Mouse (Mus musculus): ENCODE measurements at regions not wholly inside any gene's neighbourhood (a gene's known extent, or its start where the extent isn't known, plus 50 kb on each side); places are given as distances from the start of the nearest gene placed in this dataset.

- DNase-seq (ENCODE audit: low spot score): no peak
Measured at GRCm38 (mm10) chr13:115257345-115257744, 155.6 kb upstream of the Itga1 start.

- DNase-seq (ENCODE audit: low spot score): no peak
Measured at GRCm38 (mm10) chr13:115252541-115252940, 150.8 kb upstream of the Itga1 start.

- DNase-seq (ENCODE audit: low spot score): no peak
Measured at GRCm38 (mm10) chr13:115231981-115232380, 130.2 kb upstream of the Itga1 start.

GRCm38 (mm10) chr13:115230494-115230893, 128.7 kb upstream of the Itga1 start:
- peak; percentile 24 for DNase-seq (ENCODE audit: low spot score)

- DNase-seq (ENCODE audit: low spot score): no peak
Measured at GRCm38 (mm10) chr13:115226824-115227223, 125.1 kb upstream of the Itga1 start.

GRCm38 (mm10) chr13:115219701-115220100, 117.9 kb upstream of the Itga1 start:
- DNase-seq (ENCODE audit: low spot score): no peak

GRCm38 (mm10) chr13:115211285-115211684, 109.5 kb upstream of the Itga1 start:
- no peak for DNase-seq (ENCODE audit: low spot score)

- no peak for DNase-seq (ENCODE audit: low spot score)
Measured at GRCm38 (mm10) chr13:115210643-115211208, 109.0 kb upstream of the Itga1 start.

- DNase-seq (ENCODE audit: low spot score): no peak
Measured at GRCm38 (mm10) chr13:115209402-115210192, 107.8 kb upstream of the Itga1 start.

- DNase-seq (ENCODE audit: low spot score): no peak
Measured at GRCm38 (mm10) chr13:115206723-115207122, 105.0 kb upstream of the Itga1 start.

- no peak for DNase-seq (ENCODE audit: low spot score)
Measured at GRCm38 (mm10) chr13:115199166-115199565, 97.4 kb upstream of the Itga1 start.

- DNase-seq (ENCODE audit: low spot score): no peak
Measured at GRCm38 (mm10) chr13:115188066-115188465, 86.3 kb upstream of the Itga1 start.

- DNase-seq (ENCODE audit: low spot score): no peak
Measured at GRCm38 (mm10) chr13:115187356-115187755, 85.6 kb upstream of the Itga1 start.

GRCm38 (mm10) chr13:115182211-115182870, 80.6 kb upstream of the Itga1 start:
- DNase-seq (ENCODE audit: low spot score): no peak

GRCm38 (mm10) chr13:115178175-115178917, 76.6 kb upstream of the Itga1 start:
- DNase-seq (ENCODE audit: low spot score): no peak

GRCm38 (mm10) chr13:115171347-115172062, 69.7 kb upstream of the Itga1 start:
- DNase-seq (ENCODE audit: low spot score): no peak

- no peak for DNase-seq (ENCODE audit: low spot score)
Measured at GRCm38 (mm10) chr13:115165981-115166380, 64.2 kb upstream of the Itga1 start.

- DNase-seq (ENCODE audit: low spot score): no peak
Measured at GRCm38 (mm10) chr13:115162689-115163413, 61.1 kb upstream of the Itga1 start.

GRCm38 (mm10) chr13:115159386-115159785, 57.6 kb upstream of the Itga1 start:
- no peak for DNase-seq (ENCODE audit: low spot score)

Measured in yolk sac, embryonic 10.5 days (tissue).